Comparison of ENCODE assay signal across 13 mouse cellular contexts in the genomic region with DNA sequence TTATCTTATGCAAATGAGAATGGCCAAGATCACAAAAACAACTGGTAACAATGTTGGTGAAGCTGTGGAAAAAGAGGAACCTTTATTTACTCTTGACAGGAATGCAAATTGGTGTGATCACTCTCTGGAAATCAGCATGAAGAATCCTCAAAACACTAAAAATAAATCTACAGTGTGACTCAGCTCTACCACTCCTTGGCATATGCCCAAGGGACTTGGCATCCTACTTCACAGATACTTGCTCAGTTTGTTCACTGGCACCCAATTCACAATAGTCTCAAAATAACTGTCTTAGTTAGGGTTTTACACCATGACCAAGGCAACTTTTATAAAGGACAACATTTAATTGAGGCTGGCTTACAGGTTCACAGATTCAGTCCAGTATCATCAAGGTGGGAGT. TPM values are rescaled to one million over a fixed set of nuclear protein-coding genes. Genes with fewer than 3 reads are reported as not detected.
A peak's percentile ranks its signal among the peaks of the same experiment; 100 is the strongest.
DNase-seq lines count a peak whose midpoint lies in the region; ATAC-seq and TF ChIP-seq lines count a peak whose summit lies in the region.
"Had no signal": no experiment of that assay in that cellular context is flagged by ENCODE, and none has a peak within 500 bp of the region (broad histone marks: within the 10 kb centered on the region; RNA-seq: fewer than 3 reads in every experiment).

No protein-coding gene starts in this region.

- no peak for TF ChIP-seq RAD21 in CH12.LX (IDR thresholded peaks at IDR 0.05; ENCODE audit: low read depth, low read length)

- dilution Hi-C loops in CH12.LX (cut with MboI; ENCODE audit: extremely low pct_ligation_motif_present, extremely low pct_unique_long_range_greater_than_20kb, low sequenced_read_pairs): no loop called here

- intact Hi-C loops in left cerebral cortex, postnatal 14 days (cut with DNase I): no loop called here

- no peaks in the 10 kb centered on the region for H3K27me3 ChIP-seq in CH12.LX (replicated peaks)
- no peaks in the 10 kb centered on the region for H3K27me3 ChIP-seq in intestine, embryonic 15.5 days (replicated peaks)

- DNase-seq in CH12.LX (ENCODE audit: extremely low read depth) (peak; percentile 31), MN1 (ENCODE audit: low spot score) (no peak), liver (no peak)
- peak; percentile 66 for DNase-seq in adrenal gland, postnatal 14 days
- DNase-seq in frontal cortex, postnatal 10 days (ENCODE audit: low spot score in 2 of 2): peak; percentile 25 to 27
- peak; percentile 81 to 91 for DNase-seq in left cerebral cortex, postnatal 14 days (ENCODE audit: low spot score in 2 of 2)
- no peak for DNase-seq in lung, postnatal 14 days
- DNase-seq: thymus, postnatal 4 days had no signal

- H3K4me2 ChIP-seq in CH12.LX (ENCODE audit: insufficient read depth, low read depth, poor library complexity, severe bottlenecking): no peak overlapping the region
- no peak overlapping the region for H3K4me2 ChIP-seq in intestine, embryonic 15.5 days (replicated peaks)

- no peaks in the 10 kb centered on the region for H3K79me2 ChIP-seq in CH12.LX (replicated peaks; ENCODE audit: control insufficient read depth, extremely low read depth, insufficient read depth, poor library complexity, severe bottlenecking)

- H3K4me3 ChIP-seq in CH12.LX (replicated peaks in 1 of 3; ENCODE audit: low read depth in 2 of 3, low read length in 2 of 3, poor library complexity in 1 of 3): no peak overlapping the region
- no peak overlapping the region for H3K4me3 ChIP-seq in intestine, embryonic 15.5 days (replicated peaks)

- no peak overlapping the region for H3K27ac ChIP-seq in CH12.LX (ENCODE audit: insufficient read depth, low read depth)
- no peak overlapping the region for H3K27ac ChIP-seq in intestine, embryonic 15.5 days
- H3K27ac ChIP-seq: liver, embryonic 14.5 days had no signal

- TF ChIP-seq CTCF in CH12.LX (conservative IDR thresholded peaks at IDR 0.05 in 1 of 2, IDR thresholded peaks at IDR 0.05 in 1 of 2; ENCODE audit: low read depth in 2 of 2, low read length in 2 of 2): no peak

- no peak for ATAC-seq in intestine, embryonic 15.5 days

- peaks cover 3 to 8% of the 10 kb centered on the region in 2 experiments; a peak in 2 of 4 replicates for H3K4me1 ChIP-seq in CH12.LX (ENCODE audit: control insufficient read depth in 1 of 2, insufficient read depth in 2 of 2)
- H3K4me1 ChIP-seq in intestine, embryonic 15.5 days (replicated peaks): no peaks in the 10 kb centered on the region

- TF ChIP-seq POLR2A in CH12.LX (IDR thresholded peaks at IDR 0.05; ENCODE audit: low read depth, low read length): no peak

- no peak overlapping the region for H3K9ac ChIP-seq in CH12.LX (ENCODE audit: insufficient read depth, low read depth)
- H3K9ac ChIP-seq in intestine, embryonic 15.5 days: no peak overlapping the region
- H3K9ac ChIP-seq: liver, embryonic 14.5 days had no signal

- H3K36me3 ChIP-seq in CH12.LX (replicated peaks in 1 of 2; ENCODE audit: control insufficient read depth in 1 of 2, insufficient read depth in 1 of 2, low read length in 1 of 2): no peaks in the 10 kb centered on the region
- no peaks in the 10 kb centered on the region for H3K36me3 ChIP-seq in intestine, embryonic 15.5 days

- in situ Hi-C loops in CH12.LX (cut with MboI; ENCODE audit: low pct_ligation_motif_present, low pct_unique_long_range_greater_than_20kb, low sequenced_read_pairs): no loop called here

- H3K9me3 ChIP-seq in CH12.LX (replicated peaks; ENCODE audit: low read length): no peaks in the 10 kb centered on the region
- H3K9me3 ChIP-seq in intestine, embryonic 15.5 days: no peaks in the 10 kb centered on the region

- 0 out of 2 replicates have a peak, but pooled peaks have one; percentile 11 for TF ChIP-seq EP300 in CH12.LX (IDR thresholded peaks at IDR 0.05; ENCODE audit: low read length)

TF ChIP-seq in CH12.LX, 34 proteins besides CTCF, POLR2A, EP300 and RAD21:
- TF ChIP-seq IRF4 (IDR thresholded peaks at IDR 0.05; ENCODE audit: low read depth, low read length): no peak
- no peak for TF ChIP-seq POLR2AphosphoS2 (IDR thresholded peaks at IDR 0.05; ENCODE audit: low read depth, low read length)
- 0 out of 2 replicates have a peak, but pooled peaks have one; percentile 12 for TF ChIP-seq BHLHE40 (IDR thresholded peaks at IDR 0.05; ENCODE audit: low read depth, low read length)

RNA-seq across cellular contexts. Expression of gene Tas2r138, which starts 5.7 kb away (rescaled TPM):
- total RNA-seq in CH12.LX (2012; rRNA removed) (not detected in 2 replicates), CH12.LX (2014; rRNA removed) (not detected in 2 replicates)
- not detected in 2 replicates for polyA plus RNA-seq in CH12.LX (2012; ENCODE audit: insufficient read length, low read depth)
- total RNA-seq in adrenal gland, postnatal 14 days (2021): not detected in 2 replicates
- total RNA-seq in left cerebral cortex, postnatal 14 days (2021): not detected
- polyA plus RNA-seq in intestine, embryonic 15.5 days (2015; fragmentation: Nextera tagmentation; extraction: Ambion mirVana): 0.16 TPM in 1 of 2 replicates, not detected in the other
- total RNA-seq: monocyte, adult 5-6 weeks had no signal
- polyA plus RNA-seq: heart, embryonic 14.5 days; kidney, embryonic 14.5 days; liver, embryonic 14.5 days had no signal

RNA-seq across cellular contexts. Expression of gene Mgam, which starts 21.2 kb away (rescaled TPM):
- not detected in 2 replicates for total RNA-seq in CH12.LX (2012; rRNA removed)
- not detected in 2 replicates for total RNA-seq in CH12.LX (2014; rRNA removed)
- polyA plus RNA-seq in CH12.LX (2012; ENCODE audit: insufficient read length, low read depth): 0.04 and 0.06 TPM in 2 replicates
- total RNA-seq in adrenal gland, postnatal 14 days (2021): 0.94 and 10.5 TPM in 2 replicates
- not detected for total RNA-seq in left cerebral cortex, postnatal 14 days (2021)
- 33.7 and 37.0 TPM in 2 replicates for polyA plus RNA-seq in intestine, embryonic 15.5 days (2015; fragmentation: Nextera tagmentation; extraction: Ambion mirVana)
- total RNA-seq: monocyte, adult 5-6 weeks had no signal

RNA-seq across cellular contexts. Expression of gene Clec5a, which starts 21.8 kb away (rescaled TPM):
- 0.71 and 1.4 TPM in 2 replicates for total RNA-seq in CH12.LX (2012; rRNA removed)
- 1.0 and 1.7 TPM in 2 replicates for total RNA-seq in CH12.LX (2014; rRNA removed)
- 0.97 and 1.1 TPM in 2 replicates for polyA plus RNA-seq in CH12.LX (2012; ENCODE audit: insufficient read length, low read depth)
- total RNA-seq in adrenal gland, postnatal 14 days (2021): 0.41 and 0.45 TPM in 2 replicates
- total RNA-seq in left cerebral cortex, postnatal 14 days (2021): under 1 TPM; 0.32 to 0.48 TPM
- polyA plus RNA-seq in intestine, embryonic 15.5 days (2015; fragmentation: Nextera tagmentation; extraction: Ambion mirVana): 0.91 and 1.0 TPM in 2 replicates

RNA-seq across cellular contexts. Expression of gene Olfr460, which starts 38.1 kb away (rescaled TPM):
- total RNA-seq in CH12.LX (2012; rRNA removed) (not detected in 2 replicates), CH12.LX (2014; rRNA removed) (not detected in 2 replicates)
- polyA plus RNA-seq in CH12.LX (2012; ENCODE audit: insufficient read length, low read depth): not detected in 2 replicates
- not detected in 2 replicates for total RNA-seq in adrenal gland, postnatal 14 days (2021)
- total RNA-seq in left cerebral cortex, postnatal 14 days (2021): not detected
- polyA plus RNA-seq in intestine, embryonic 15.5 days (2015; fragmentation: Nextera tagmentation; extraction: Ambion mirVana): not detected in 2 replicates
- polyA plus RNA-seq: heart, embryonic 14.5 days; kidney, embryonic 14.5 days had no signal

RNA-seq across cellular contexts. Expression of gene Olfr461, which starts 52.6 kb away (rescaled TPM):
- total RNA-seq in CH12.LX (2012; rRNA removed) (not detected in 2 replicates), CH12.LX (2014; rRNA removed) (not detected in 2 replicates)
- not detected in 2 replicates for polyA plus RNA-seq in CH12.LX (2012; ENCODE audit: insufficient read length, low read depth)
- total RNA-seq in adrenal gland, postnatal 14 days (2021): not detected in 2 replicates
- not detected for total RNA-seq in left cerebral cortex, postnatal 14 days (2021)
- 0.05 and 0.10 TPM in 2 replicates for polyA plus RNA-seq in intestine, embryonic 15.5 days (2015; fragmentation: Nextera tagmentation; extraction: Ambion mirVana)
- total RNA-seq: monocyte, adult 5-6 weeks had no signal
- polyA plus RNA-seq: heart, embryonic 14.5 days; liver, embryonic 14.5 days had no signal

Comparison
In these comparisons a context has a peak if more than half of its experiments do, and no peak if none do; other contexts are left out.
1. DNase-seq: peak in CH12.LX (single experiment), adrenal gland, postnatal 14 days (single experiment), frontal cortex, postnatal 10 days (2 of 2) and left cerebral cortex, postnatal 14 days (2 of 2); none in MN1 (single experiment), liver (single experiment) and lung, postnatal 14 days (single experiment).